Mouse (Mus musculus): ENCODE results near the gene Aes.

DNA sequence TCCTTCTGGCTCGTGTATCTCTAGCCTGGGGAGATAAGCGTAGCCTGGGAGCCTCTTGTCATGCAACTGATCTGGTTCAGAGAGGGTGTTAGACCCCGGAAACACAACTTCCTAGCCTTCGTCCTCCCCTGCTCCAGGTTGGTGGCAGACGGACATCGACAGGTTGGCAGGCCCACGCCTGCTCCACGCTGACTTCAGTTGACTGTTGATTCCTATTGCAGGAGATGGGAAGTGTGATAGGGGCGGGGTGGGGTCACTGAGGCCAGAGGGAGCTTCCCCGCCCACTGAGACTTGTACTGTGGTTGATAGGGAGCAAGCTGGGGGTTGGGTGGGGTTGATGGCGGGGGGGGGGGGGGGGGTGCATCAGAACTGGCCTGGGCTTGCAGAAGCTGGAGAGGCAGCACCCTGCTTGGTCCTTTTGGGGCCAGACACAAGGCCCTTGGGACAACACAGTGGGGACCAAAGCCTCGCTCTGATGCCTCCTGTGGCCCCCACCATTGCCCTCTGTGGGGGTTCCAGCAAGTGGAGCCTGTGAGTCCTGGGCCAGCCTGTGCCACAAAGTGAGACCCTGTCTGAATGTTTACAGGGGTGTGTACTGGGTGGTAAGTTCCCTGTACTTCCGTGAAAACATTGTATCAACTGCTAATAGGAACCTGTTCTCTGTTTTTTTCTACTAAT, 34.1 kb upstream of the Aes start:
- TF ChIP-seq TCF12 (IDR thresholded peaks at IDR 0.05; ENCODE audit: insufficient read depth, poor library complexity, severe bottlenecking), result no peak
- TF ChIP-seq POLR2A (IDR thresholded peaks at IDR 0.05; ENCODE audit: insufficient read length, low read depth), result no peak
- no peak for TF ChIP-seq POLR2AphosphoS2 (IDR thresholded peaks at IDR 0.05; ENCODE audit: insufficient read length, low read depth)
- TF ChIP-seq MYOD1 (IDR thresholded peaks at IDR 0.05; ENCODE audit: control insufficient read depth in 1 of 3, insufficient read length in 2 of 3, low read depth in 2 of 3), result no peak
- no peak for TF ChIP-seq E2F4 (IDR thresholded peaks at IDR 0.05; ENCODE audit: insufficient read depth)
- no peak for TF ChIP-seq USF1 (IDR thresholded peaks at IDR 0.05; ENCODE audit: low read depth)
- no peak for TF ChIP-seq MYOG (IDR thresholded peaks at IDR 0.05; ENCODE audit: control insufficient read depth in 1 of 3, insufficient read depth in 1 of 3, insufficient read length in 2 of 3, low read depth in 2 of 3)
- no peak for TF ChIP-seq CEBPB (IDR thresholded peaks at IDR 0.05; ENCODE audit: insufficient read depth, poor library complexity, severe bottlenecking)
- no peak for TF ChIP-seq MAX (IDR thresholded peaks at IDR 0.05; ENCODE audit: low read depth)
- TF ChIP-seq TCF3 (IDR thresholded peaks at IDR 0.05; ENCODE audit: insufficient read length, low read depth), result no peak
- no peak for TF ChIP-seq REST (IDR thresholded peaks at IDR 0.05; ENCODE audit: insufficient read depth, insufficient read length)
